Mouse (Mus musculus): Measurements from ENCODE around the gene Wsb1. TPM values are rescaled to one million over a fixed set of nuclear protein-coding genes. Genes with fewer than 3 reads are reported as not detected.

Wsb1 gene
- total and polyA plus RNA-seq, 3 experiments = 84.1 to 129 (median 104) TPM

GRCm38 (mm10) chr11:79215539-79215938 lies 38.9 kb downstream of the Wsb1 start:
- H3K79me2 ChIP-seq (replicated peaks; ENCODE audit: control insufficient read depth, extremely low read depth, insufficient read depth, poor library complexity, severe bottlenecking) = no peaks in the 10 kb centered on the region
- peaks cover 11% of the 10 kb centered on the region for H3K9me3 ChIP-seq (replicated peaks; ENCODE audit: low read length)
- H3K36me3 ChIP-seq (replicated peaks in 1 of 2; ENCODE audit: control insufficient read depth in 1 of 2, insufficient read depth in 1 of 2, low read length in 1 of 2) = no peaks in the 10 kb centered on the region
- H3K27me3 ChIP-seq (replicated peaks) = no peaks in the 10 kb centered on the region
- in situ Hi-C loops (cut with MboI; ENCODE audit: low pct_ligation_motif_present, low pct_unique_long_range_greater_than_20kb, low sequenced_read_pairs) = loop anchor here (25.0 kb wide), 1 partner anchor 653 kb away; the partner anchor contains the start of gene Tmem97
- peaks cover 7 to 19% of the 10 kb centered on the region in 2 experiments; a peak in 3 of 4 replicates for H3K4me1 ChIP-seq (ENCODE audit: control insufficient read depth in 1 of 2, insufficient read depth in 2 of 2)
- H3K27ac ChIP-seq (ENCODE audit: insufficient read depth, low read depth) = no peak overlapping the region
- H3K9ac ChIP-seq (ENCODE audit: insufficient read depth, low read depth) = no peak overlapping the region
- H3K4me2 ChIP-seq (ENCODE audit: insufficient read depth, low read depth, poor library complexity, severe bottlenecking) = no peak overlapping the region
- dilution Hi-C loops (cut with MboI; ENCODE audit: extremely low pct_ligation_motif_present, extremely low pct_unique_long_range_greater_than_20kb, low sequenced_read_pairs) = no loop called here
- TF ChIP-seq UBTF (IDR thresholded peaks at IDR 0.05; ENCODE audit: low read depth, low read length) = no peak
- DNase-seq (ENCODE audit: extremely low read depth) = no peak
- no peak overlapping the region for H3K4me3 ChIP-seq (replicated peaks in 1 of 3; ENCODE audit: low read depth in 2 of 3, low read length in 2 of 3, poor library complexity in 1 of 3)

GRCm38 (mm10) chr11:79214015-79214418 lies 40.5 kb downstream of the Wsb1 start:
- no peak overlapping the region for H3K4me2 ChIP-seq (ENCODE audit: insufficient read depth, low read depth, poor library complexity, severe bottlenecking)
- H3K4me3 ChIP-seq (replicated peaks in 1 of 3; ENCODE audit: low read depth in 2 of 3, low read length in 2 of 3, poor library complexity in 1 of 3) = no peak overlapping the region
- H3K36me3 ChIP-seq (replicated peaks in 1 of 2; ENCODE audit: control insufficient read depth in 1 of 2, insufficient read depth in 1 of 2, low read length in 1 of 2) = no peaks in the 10 kb centered on the region
- DNase-seq (ENCODE audit: extremely low read depth) = peak; percentile 94
- peaks cover 11% of the 10 kb centered on the region for H3K9me3 ChIP-seq (replicated peaks; ENCODE audit: low read length)
- H3K4me1 ChIP-seq (ENCODE audit: control insufficient read depth in 1 of 2, insufficient read depth in 2 of 2) = peaks cover 12 to 32% of the 10 kb centered on the region in 2 experiments
- dilution Hi-C loops (cut with MboI; ENCODE audit: extremely low pct_ligation_motif_present, extremely low pct_unique_long_range_greater_than_20kb, low sequenced_read_pairs) = no loop called here
- no peak overlapping the region for H3K27ac ChIP-seq (ENCODE audit: insufficient read depth, low read depth)
- H3K79me2 ChIP-seq (replicated peaks; ENCODE audit: control insufficient read depth, extremely low read depth, insufficient read depth, poor library complexity, severe bottlenecking) = no peaks in the 10 kb centered on the region
- H3K9ac ChIP-seq (ENCODE audit: insufficient read depth, low read depth) = no peak overlapping the region
- TF ChIP-seq MAFK (IDR thresholded peaks at IDR 0.05; ENCODE audit: insufficient replicate concordance, low read length) = no peak
- peak; percentile 100 for TF ChIP-seq RAD21 (IDR thresholded peaks at IDR 0.05; ENCODE audit: low read depth, low read length)
- peak; percentile 54; the same call in 1 of the 2 replicates for TF ChIP-seq MEF2A (IDR thresholded peaks at IDR 0.05; ENCODE audit: borderline replicate concordance, low read depth, low read length)
- TF ChIP-seq KAT2A (IDR thresholded peaks at IDR 0.05; ENCODE audit: insufficient replicate concordance, low read length) = no peak
- no peak for TF ChIP-seq POLR2A (IDR thresholded peaks at IDR 0.05; ENCODE audit: low read depth, low read length)
- peak; percentile 65 for TF ChIP-seq JUN (IDR thresholded peaks at IDR 0.05; ENCODE audit: insufficient read depth, low read depth, low read length)
- TF ChIP-seq ZC3H11A (IDR thresholded peaks at IDR 0.05; ENCODE audit: low read depth, low read length) = peak; percentile 100
- TF ChIP-seq MYC (IDR thresholded peaks at IDR 0.05; ENCODE audit: low read depth, low read length) = peak; percentile 81
- TF ChIP-seq SMC3 (IDR thresholded peaks at IDR 0.05; ENCODE audit: low read depth, low read length) = peak; percentile 100
- TF ChIP-seq CHD1 (IDR thresholded peaks at IDR 0.05; ENCODE audit: low read depth, low read length) = no peak
- peak; percentile 91 for TF ChIP-seq ETS1 (conservative IDR thresholded peaks at IDR 0.05; ENCODE audit: low read depth, low read length)
- TF ChIP-seq ELF1 (IDR thresholded peaks at IDR 0.05; ENCODE audit: low read depth, low read length) = peak; percentile 69; the same call in 1 of the 2 replicates
- peak; percentile 88 for TF ChIP-seq IRF4 (IDR thresholded peaks at IDR 0.05; ENCODE audit: low read depth, low read length)
- TF ChIP-seq BHLHE40 (IDR thresholded peaks at IDR 0.05; ENCODE audit: low read depth, low read length) = peak; percentile 59
- peak; percentile 88; the same call in 1 of the 2 replicates for TF ChIP-seq MAZ (IDR thresholded peaks at IDR 0.05; ENCODE audit: low read depth, low read length)
- TF ChIP-seq JUND (conservative IDR thresholded peaks at IDR 0.05; ENCODE audit: low read depth, low read length) = peak; percentile 79; the same call in 1 of the 2 replicates
- no peak for TF ChIP-seq USF1 (IDR thresholded peaks at IDR 0.05; ENCODE audit: low read depth, low read length)
- TF ChIP-seq NRF1 (IDR thresholded peaks at IDR 0.05; ENCODE audit: low read depth, low read length) = peak; percentile 45
- TF ChIP-seq NELFE (IDR thresholded peaks at IDR 0.05; ENCODE audit: low read depth, low read length) = peak; percentile 18; the same call in 1 of the 2 replicates
- peak; percentile 58 for TF ChIP-seq SIN3A (IDR thresholded peaks at IDR 0.05; ENCODE audit: low read length)
- 0 out of 2 replicates have a peak, but pooled peaks have one; percentile 65 for TF ChIP-seq UBTF (IDR thresholded peaks at IDR 0.05; ENCODE audit: low read depth, low read length)
- TF ChIP-seq ZKSCAN1 (IDR thresholded peaks at IDR 0.05; ENCODE audit: borderline replicate concordance, low read depth, low read length) = no peak
- peak; percentile 83 for TF ChIP-seq EP300 (IDR thresholded peaks at IDR 0.05; ENCODE audit: low read length)
- TF ChIP-seq TBP (conservative IDR thresholded peaks at IDR 0.05; ENCODE audit: low read depth, low read length) = 0 out of 2 replicates have a peak, but pooled peaks have one; percentile 62
- no peak; the same call in 1 of the 2 replicates for TF ChIP-seq HCFC1 (IDR thresholded peaks at IDR 0.05; ENCODE audit: low read depth, low read length)
- TF ChIP-seq MAX (IDR thresholded peaks at IDR 0.05; ENCODE audit: low read length) = peak; percentile 86
- TF ChIP-seq RCOR1 (conservative IDR thresholded peaks at IDR 0.05; ENCODE audit: low read depth, low read length) = peak; percentile 87
- peak; percentile 73 to 99 for TF ChIP-seq CTCF (conservative IDR thresholded peaks at IDR 0.05 in 1 of 2, IDR thresholded peaks at IDR 0.05 in 1 of 2; ENCODE audit: low read depth in 2 of 2, low read length in 2 of 2)
- TF ChIP-seq PAX5 (IDR thresholded peaks at IDR 0.05; ENCODE audit: low read length) = no peak
- no peak for TF ChIP-seq E2F4 (IDR thresholded peaks at IDR 0.05; ENCODE audit: insufficient replicate concordance, low read depth, low read length)
- TF ChIP-seq MXI1 (IDR thresholded peaks at IDR 0.05; ENCODE audit: low read depth, low read length) = peak; percentile 69
- peak; percentile 84 for TF ChIP-seq TCF12 (IDR thresholded peaks at IDR 0.05; ENCODE audit: low read depth, low read length)
- TF ChIP-seq ZMIZ1 (IDR thresholded peaks at IDR 0.05; ENCODE audit: low read depth, low read length) = no peak
- in situ Hi-C loops (cut with MboI; ENCODE audit: low pct_ligation_motif_present, low pct_unique_long_range_greater_than_20kb, low sequenced_read_pairs) = loop anchor here (5.0 to 25.0 kb wide), 4 partner anchors 182 to 652 kb away; partner anchors contain the start of gene Tmem97
- no peaks in the 10 kb centered on the region for H3K27me3 ChIP-seq (replicated peaks)
